Mouse (Mus musculus) cerebellum, adult 2 months (tissue): ENCODE measurements at regions not wholly inside any gene's neighbourhood (a gene's known extent, or its start where the extent isn't known, plus 50 kb on each side); places are given as distances from the start of the nearest gene placed in this dataset.

Experiments
- DNase-seq, 2 experiments: peaks; one replicate each; pipeline ENCODE4 v3.0.0; 2021
- H3K27ac ChIP-seq: fragments of 200-500 bp; 2 replicates; pipeline ENCODE4 v1.5.1; 2012; ENCODE audit warnings: low read length, control low read depth, inconsistent platforms; ENCODE audit not compliant: insufficient read depth
- H3K27me3 ChIP-seq: fragments of 200-500 bp; 2 replicates; pipeline ENCODE4 v1.6.1; 2012; ENCODE audit warnings: inconsistent platforms, mild to moderate bottlenecking, low read length, moderate library complexity; ENCODE audit not compliant: control insufficient read depth, insufficient read depth
- H3K4me1 ChIP-seq: fragments of 200-500 bp; 2 replicates; pipeline ENCODE4 v1.6.1; 2011; ENCODE audit warnings: low read length; ENCODE audit not compliant: control insufficient read depth, insufficient read depth
- H3K4me3 ChIP-seq: fragments of 200-500 bp; replicated peaks from 2 replicates; pipeline ENCODE3; 2011; ENCODE audit warnings: mild to moderate bottlenecking, low read depth, low read length, control low read depth; ENCODE audit not compliant: insufficient read depth
- CTCF ChIP-seq: fragments of 200-500 bp; IDR thresholded peaks from 2 replicates; pipeline ENCODE4 v1.5.1; 2011; ENCODE audit warnings: low read depth, mild to moderate bottlenecking, control low read depth, low read length, moderate library complexity, borderline replicate concordance; ENCODE audit not compliant: insufficient read depth
- POLR2A ChIP-seq: fragments of 200-500 bp; IDR thresholded peaks from 2 replicates; pipeline ENCODE4 v1.6.1; 2011; ENCODE audit warnings: low read length, control low read depth, borderline replicate concordance; ENCODE audit not compliant: insufficient read depth
- WGBS: fragments of 180-500 bp; shearing (Covaris S2); methylation state at CpG from one replicate; pipeline ENCODE4 v1.1.7; 2018; 5-methylcytosine and 5-hydroxymethylcytosine counted together

DNA sequence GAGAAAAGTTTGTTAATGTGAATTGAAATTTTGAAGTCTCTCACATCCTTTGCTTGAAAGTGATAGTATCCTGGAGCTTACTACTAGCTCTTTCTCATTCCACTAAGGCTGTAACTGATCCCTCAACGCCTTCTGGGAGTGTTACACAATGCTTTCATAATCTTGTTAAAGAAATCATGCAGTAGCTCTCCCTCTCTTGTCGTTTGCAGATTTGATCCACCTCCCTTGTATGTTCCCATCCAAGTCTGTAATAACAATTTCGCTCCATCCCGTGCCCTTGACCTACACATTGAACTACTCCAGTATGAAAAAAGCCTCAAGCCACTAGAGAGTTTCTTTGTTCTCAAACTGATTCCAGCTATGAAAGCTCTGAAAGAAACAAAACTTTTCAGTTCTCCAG is 63.9 kb upstream of the Fibin start:
- Histone ChIP-seq H3K27ac (no peak overlapping the region), H3K4me1 (no peaks in the 10 kb centered on the region), H3K4me3 (no peak overlapping the region), H3K27me3 (no peaks in the 10 kb centered on the region)
- TF ChIP-seq CTCF (no peak), POLR2A (no peak)
- WGBS: 45% methylated on average over 4 of the region's 4 CpGs
- DNase-seq: no peak

DNA sequence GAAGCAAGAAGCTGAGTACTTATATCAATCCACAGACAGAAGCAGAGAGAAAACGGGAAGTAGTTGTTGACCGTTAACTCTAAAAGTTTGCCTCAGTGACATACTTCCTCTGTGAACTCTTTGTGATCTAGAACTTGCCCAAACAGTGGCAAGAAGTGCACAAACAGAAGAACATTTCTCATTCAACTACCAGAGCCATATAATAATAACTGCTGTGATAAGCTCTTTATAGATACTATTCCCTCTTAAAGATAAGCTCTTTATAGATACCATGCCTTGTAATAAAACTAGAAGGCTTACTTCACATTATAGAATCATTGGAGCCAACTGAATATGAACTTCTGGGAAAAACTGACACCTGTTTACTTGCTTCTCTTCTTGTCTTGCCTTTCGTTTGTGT is 89.7 kb upstream of the Fibin start:
- TF ChIP-seq POLR2A (no peak), CTCF (no peak)
- Histone ChIP-seq H3K4me1 (no peaks in the 10 kb centered on the region), H3K4me3 (no peak overlapping the region), H3K27ac (no peak overlapping the region), H3K27me3 (no peaks in the 10 kb centered on the region)
- DNase-seq: no peak
- 90% methylated on average over 3 of the region's 3 CpGs for WGBS

DNA sequence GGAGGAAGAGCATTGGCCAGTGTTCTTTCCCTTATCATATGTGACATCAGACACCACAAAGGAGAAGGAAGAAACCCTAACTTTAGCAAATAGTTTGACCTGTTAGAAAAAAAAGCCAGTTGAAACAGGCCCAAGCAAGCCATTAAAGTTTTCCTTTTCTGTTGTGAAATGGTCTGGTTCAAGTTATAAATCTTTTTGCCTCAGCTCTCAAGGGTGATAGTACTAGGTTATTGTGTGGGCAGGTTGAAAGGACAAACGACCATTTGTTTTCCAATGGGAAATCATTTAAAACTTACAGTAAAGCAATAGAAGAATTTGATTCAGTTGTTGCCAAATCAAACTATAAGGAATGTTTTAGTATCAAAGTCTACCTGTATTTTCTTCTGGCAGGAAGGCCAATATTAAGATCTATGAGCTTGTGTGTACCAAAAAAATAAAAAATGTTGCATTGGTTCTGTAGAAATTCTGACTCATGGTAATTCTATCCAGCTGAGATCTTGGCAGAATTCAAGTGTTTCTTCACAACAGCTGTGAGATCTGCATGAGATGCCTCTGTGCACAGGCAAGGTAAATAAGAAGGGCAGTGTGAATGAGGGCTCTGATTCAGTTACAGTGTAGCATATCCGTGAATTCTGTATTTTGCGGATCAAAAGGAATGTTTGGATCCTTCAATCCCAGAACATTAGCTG is 109.5 kb upstream of the Fibin start:
- Histone ChIP-seq H3K27me3 (no peaks in the 10 kb centered on the region), H3K27ac (no peak overlapping the region), H3K4me1 (no peaks in the 10 kb centered on the region), H3K4me3 (no peak overlapping the region)
- TF ChIP-seq POLR2A (no peak), CTCF (no peak)
- 37% methylated on average over 3 of the region's 3 CpGs for WGBS
- DNase-seq: no peak

DNA sequence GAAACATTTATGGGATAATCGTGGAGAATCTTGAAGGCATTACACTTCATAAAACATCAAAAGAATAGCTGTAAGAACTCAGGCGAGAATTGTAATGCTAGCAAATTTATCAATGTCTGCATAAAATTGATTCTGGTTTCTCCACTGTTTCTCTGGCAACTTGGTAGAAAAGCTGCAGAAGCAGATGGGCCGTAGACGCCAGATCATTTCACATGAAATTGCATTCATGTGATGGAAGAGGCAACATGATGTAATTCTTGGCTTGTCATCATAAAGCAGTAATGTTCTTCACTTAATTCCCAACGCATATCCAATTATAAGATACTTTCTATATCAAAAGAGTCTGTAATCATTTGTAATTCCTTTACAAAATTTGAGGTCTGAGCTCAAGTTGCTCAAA is 113.6 kb upstream of the Fibin start:
- Histone ChIP-seq H3K4me1 (no peaks in the 10 kb centered on the region), H3K27me3 (no peaks in the 10 kb centered on the region), H3K27ac (no peak overlapping the region), H3K4me3 (no peak overlapping the region)
- 26% methylated on average over 5 of the region's 5 CpGs for WGBS
- no peak for TF ChIP-seq CTCF
- no peak for TF ChIP-seq POLR2A
- no peak for DNase-seq

GRCm38 (mm10) chr2:110481327-110481726 is 115.8 kb upstream of the Slc5a12 start:
- DNase-seq: no peak
- Histone ChIP-seq H3K27me3 (no peaks in the 10 kb centered on the region), H3K4me1 (no peaks in the 10 kb centered on the region), H3K27ac (no peak overlapping the region), H3K4me3 (no peak overlapping the region)
- WGBS: 96% methylated on average over 2 of the region's 2 CpGs
- TF ChIP-seq CTCF (no peak), POLR2A (no peak)

- no peak for DNase-seq
- TF ChIP-seq POLR2A (no peak), CTCF (no peak)
- 29% methylated on average over 5 of the region's 5 CpGs for WGBS
- Histone ChIP-seq H3K27me3 (no peaks in the 10 kb centered on the region), H3K4me1 (no peaks in the 10 kb centered on the region), H3K27ac (no peak overlapping the region), H3K4me3 (no peak overlapping the region)
Observed at GRCm38 (mm10) chr2:110486201-110486600, 110.9 kb upstream of the Slc5a12 start.

GRCm38 (mm10) chr2:110486724-110487123 is 110.4 kb upstream of the Slc5a12 start:
- TF ChIP-seq POLR2A (no peak), CTCF (no peak)
- Histone ChIP-seq H3K4me3 (no peak overlapping the region), H3K27ac (0 out of 2 replicates have a peak overlapping the region, but pooled peaks have one; percentile 11), H3K27me3 (no peaks in the 10 kb centered on the region), H3K4me1 (no peaks in the 10 kb centered on the region)
- peak; percentile 8 to 36 for DNase-seq
- 24% methylated on average over 4 of the region's 4 CpGs for WGBS

GRCm38 (mm10) chr2:110487950-110488349 is 109.1 kb upstream of the Slc5a12 start:
- TF ChIP-seq POLR2A: no peak
- no peak for TF ChIP-seq CTCF
- peak in 1 of 2 experiments; percentile 2 for DNase-seq
- WGBS: 69% methylated on average over 7 of the region's 7 CpGs

More at GRCm38 (mm10) chr2:110487950-110488349, 109.1 kb upstream of the Slc5a12 start:
- Histone ChIP-seq H3K27ac (no peak overlapping the region), H3K27me3 (no peaks in the 10 kb centered on the region), H3K4me3 (no peak overlapping the region), H3K4me1 (no peaks in the 10 kb centered on the region)
